Mouse (Mus musculus) embryonic fibroblast, embryonic 13.5 days (primary cell): Measurements from ENCODE around the gene Phactr4.

Source experiments
- CTCF ChIP-seq: IDR thresholded peaks from 2 replicates; pipeline ENCODE4 v1.5.1; 2011; ENCODE audit warnings: mild to moderate bottlenecking, control low read depth, low read length, moderate library complexity, borderline replicate concordance; ENCODE audit not compliant: insufficient read depth
- POLR2A ChIP-seq: IDR thresholded peaks from 2 replicates; pipeline ENCODE4 v1.6.1; 2011; ENCODE audit warnings: low read depth, mild to moderate bottlenecking, control low read depth, low read length, moderate library complexity

DNA sequence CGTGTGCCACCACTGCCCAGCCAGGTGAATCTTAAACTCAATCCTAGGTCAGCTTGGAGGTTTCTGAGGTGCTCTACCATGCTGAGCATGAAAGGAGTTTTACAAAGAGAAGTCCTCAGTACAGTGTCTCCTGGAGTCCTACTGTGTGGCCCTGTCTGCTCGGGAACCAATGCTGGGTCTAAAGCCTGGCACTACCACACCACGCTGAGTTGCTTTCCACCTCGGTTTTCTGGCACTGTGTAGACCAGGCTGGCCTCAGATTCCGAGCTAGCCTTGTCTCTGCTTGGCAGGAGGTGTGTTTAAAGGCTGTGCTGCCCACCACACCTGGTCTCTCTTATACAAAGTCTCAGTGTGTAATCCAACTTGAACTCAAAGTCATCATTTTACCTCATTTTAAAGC, 109.7 kb downstream of the Phactr4 start:
- TF ChIP-seq CTCF (no peak), POLR2A (peak; percentile 33; the same call in 1 of the 2 replicates)
